In the genomic region with DNA sequence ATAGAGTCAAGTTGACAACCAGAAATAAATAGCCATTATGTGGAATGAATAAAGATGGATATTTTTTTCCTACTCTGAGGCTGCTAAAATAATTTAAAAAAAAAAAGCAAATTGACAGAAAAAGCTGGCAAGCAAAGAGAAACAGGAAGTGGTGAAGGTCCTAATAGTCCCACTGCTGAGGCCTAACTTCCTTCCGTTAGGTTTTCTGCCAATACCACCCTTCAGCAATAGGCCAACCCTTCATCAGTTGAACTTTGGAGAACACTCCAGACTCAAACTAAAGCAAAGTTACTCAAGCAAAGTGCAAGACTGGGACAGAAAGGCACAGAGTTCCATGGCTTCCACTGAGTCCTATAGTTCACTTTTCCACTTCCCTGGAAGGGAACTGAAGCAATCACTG, we compare ENCODE assay signal across 15 mouse cellular contexts.
"Had no signal": no experiment of that assay in that cellular context is flagged by ENCODE, and none has a peak within 500 bp of the region (broad histone marks: within the 10 kb centered on the region; RNA-seq: fewer than 3 reads in every experiment).

No protein-coding gene starts in this region.

- DNase-seq: retina, postnatal 1 day; right cerebral cortex, adult 18-20 months; right cerebral cortex, postnatal 14 days; right cerebral cortex, postnatal 25 days; right cerebral cortex, postnatal 4 days; spleen, adult 18-20 months; thymus, adult 18-20 months; thymus, adult 2 months; thymus, postnatal 14 days; thymus, postnatal 25 days; thymus, postnatal 36 days; thymus, postnatal 4 days had no signal

- H3K4me1 ChIP-seq: neural tube, embryonic 15.5 days; stomach, embryonic 15.5 days had no signal

- H3K27me3 ChIP-seq: neural tube, embryonic 15.5 days; stomach, embryonic 15.5 days had no signal

- H3K36me3 ChIP-seq: neural tube, embryonic 15.5 days; stomach, embryonic 15.5 days had no signal

- H3K4me2 ChIP-seq: neural tube, embryonic 15.5 days; stomach, embryonic 15.5 days had no signal

- H3K27ac ChIP-seq: neural tube, embryonic 15.5 days; stomach, embryonic 15.5 days; stomach, postnatal 0 days had no signal

- H3K9ac ChIP-seq: neural tube, embryonic 15.5 days; stomach, embryonic 15.5 days had no signal

- H3K9me3 ChIP-seq: neural tube, embryonic 15.5 days; stomach, embryonic 15.5 days had no signal

- H3K4me3 ChIP-seq: neural tube, embryonic 15.5 days; stomach, embryonic 15.5 days had no signal
